Mouse (Mus musculus) R1 (cell line): ENCODE data around the gene Taar9.
"Not testable (repeated sequence)": the region's sequence is repeated elsewhere in the genome, so short reads cannot be mapped to it uniquely, and the experiment has no call there.

Source experiments
- DNase-seq: peaks from one replicate; pipeline ENCODE4 v3.0.0-alpha.2; 2018; ENCODE audit warnings: low read depth, low spot score

Taar9 gene

GRCm38 (mm10) chr10:24109434-24109833, at the start of gene Taar9:
TSS of gene Taar9 (minus strand) at chr10:24109534.
- DNase-seq: not testable (repeated sequence)

- peak; percentile 28 for DNase-seq
Measured at GRCm38 (mm10) chr10:24158470-24159254, 49.3 kb upstream of the Taar9 start.

GRCm38 (mm10) chr10:24150086-24150485, 40.8 kb upstream of the Taar9 start:
- no peak for DNase-seq

GRCm38 (mm10) chr10:24149135-24149781, 39.9 kb upstream of the Taar9 start, which contains the start of gene Stx7:
TSS of gene Stx7 (plus strand) at chr10:24149302.
- peak; percentile 91 for DNase-seq

- DNase-seq: no peak
Measured at GRCm38 (mm10) chr10:24142735-24143134, 33.4 kb upstream of the Taar9 start.

DNA sequence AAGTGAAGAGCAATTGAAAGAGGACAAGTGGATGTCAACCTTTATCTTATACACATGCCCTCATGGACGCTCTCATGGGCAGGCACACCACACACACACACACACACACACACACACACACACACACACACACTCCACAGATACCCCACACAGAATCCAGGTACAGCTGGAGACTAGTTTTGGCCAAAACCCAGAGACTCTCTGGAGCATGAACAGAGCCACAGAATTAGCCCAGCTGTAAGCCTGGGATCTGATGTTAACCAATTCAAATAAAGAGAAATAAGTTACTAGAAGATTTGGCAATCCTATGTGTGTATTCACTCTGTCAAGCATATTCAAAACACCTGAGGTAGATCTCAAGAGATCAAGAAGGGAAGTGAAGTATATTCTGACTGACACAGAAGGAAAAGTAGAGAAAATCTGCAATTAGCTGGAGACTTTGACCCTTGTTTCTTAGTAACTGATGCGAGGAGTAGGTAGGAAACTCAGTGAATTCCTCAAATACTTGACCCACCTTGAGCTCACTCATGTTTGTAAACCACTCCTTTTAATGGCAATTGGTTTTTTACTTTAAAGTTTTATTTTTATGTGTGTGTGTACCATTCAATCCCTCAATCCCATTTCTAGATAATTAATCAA, 29.4 kb upstream of the Taar9 start:
- DNase-seq: no peak

GRCm38 (mm10) chr10:24134071-24134645, 24.8 kb upstream of the Taar9 start:
- DNase-seq: no peak

DNA sequence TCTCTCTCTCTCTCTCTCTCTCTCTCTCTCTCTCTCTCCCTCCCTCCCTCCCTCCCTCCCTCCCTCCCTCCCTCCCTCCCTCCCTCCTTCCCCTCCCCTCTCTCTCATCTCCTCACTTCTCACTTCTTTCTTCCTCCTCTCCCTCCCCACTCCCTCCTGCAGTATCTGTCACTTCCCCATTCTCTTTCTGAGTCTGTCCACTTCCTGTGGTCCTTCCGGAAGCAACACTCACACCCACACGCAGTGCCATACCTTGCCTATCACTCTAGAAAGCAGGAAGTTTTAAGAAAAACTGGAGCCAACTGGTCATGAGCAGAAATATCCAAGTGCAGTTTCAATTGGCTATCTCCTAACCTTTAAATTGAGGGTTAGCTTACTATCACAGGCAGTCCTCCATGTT, 23.8 kb upstream of the Taar9 start:
- peak; percentile 26 for DNase-seq

DNA sequence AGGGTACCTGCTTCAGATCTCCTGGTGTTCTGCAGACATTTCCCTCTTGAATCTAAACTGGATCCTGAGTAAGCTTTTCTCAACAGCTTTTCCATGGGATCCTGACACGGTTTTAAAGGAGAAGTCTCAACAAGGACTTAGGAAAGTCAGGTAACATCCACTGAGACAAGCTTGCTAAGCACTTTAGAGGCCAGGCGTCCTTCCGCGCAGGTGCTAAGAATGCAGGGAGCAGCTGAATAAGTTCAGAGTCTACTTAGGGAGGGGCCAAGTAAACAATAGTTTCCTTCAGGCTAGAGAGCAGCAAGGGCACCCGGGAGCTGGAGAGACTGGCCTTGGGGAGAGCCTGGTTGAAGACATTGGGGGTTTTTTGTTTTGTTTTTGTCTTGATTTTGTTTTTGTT, 22.9 kb upstream of the Taar9 start:
- DNase-seq: peak; percentile 91

DNA sequence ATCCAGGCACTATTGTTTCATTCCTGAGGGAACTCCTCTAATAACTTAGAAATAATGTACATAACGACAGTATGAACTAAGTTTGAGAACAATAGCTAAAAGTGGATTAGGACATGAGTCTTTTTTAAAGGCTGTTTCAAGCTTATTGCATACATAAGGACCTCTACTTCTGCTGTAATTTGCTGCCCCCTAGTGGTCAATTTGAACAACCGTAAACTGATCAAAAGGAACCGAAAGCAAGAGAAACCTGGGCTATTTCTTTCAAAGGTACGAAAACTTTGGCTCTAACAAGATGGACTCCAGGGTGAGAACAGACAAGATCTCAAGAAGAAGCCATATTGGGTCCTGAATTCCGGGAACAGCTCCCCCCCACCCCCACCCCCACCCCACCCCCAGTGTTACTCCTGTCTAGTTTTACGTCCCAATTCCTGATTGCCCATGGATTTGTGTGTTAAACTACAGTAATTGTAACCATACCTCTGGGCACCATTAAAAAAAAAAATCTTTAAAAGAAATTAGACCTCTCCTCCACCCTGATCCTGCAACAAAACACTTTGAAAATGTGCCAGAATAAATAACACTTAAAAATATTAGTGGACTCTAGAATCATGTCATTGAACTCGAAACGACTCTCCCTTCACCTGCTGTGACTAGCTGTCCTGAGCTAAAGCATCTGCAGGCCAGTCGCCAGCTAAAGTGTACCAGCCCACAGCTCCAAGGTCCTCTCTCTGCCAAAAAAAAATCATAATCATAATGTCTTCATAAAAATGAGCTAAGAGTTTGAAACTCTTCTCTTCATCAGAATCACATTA, 22.3 kb upstream of the Taar9 start:
- DNase-seq: peak; percentile 91

- peak; percentile 67 for DNase-seq
Measured at GRCm38 (mm10) chr10:24111116-24111778, 1.9 kb upstream of the Taar9 start.

GRCm38 (mm10) chr10:24108236-24108635, 1.1 kb downstream of the Taar9 start:
- no peak for DNase-seq

- DNase-seq: no peak
Measured at GRCm38 (mm10) chr10:24107747-24108146, 1.6 kb downstream of the Taar9 start.

- DNase-seq: not testable (repeated sequence)
Measured at GRCm38 (mm10) chr10:24103299-24103698, 6.0 kb downstream of the Taar9 start.

- not testable (repeated sequence) for DNase-seq
Measured at GRCm38 (mm10) chr10:24101812-24102211, 7.5 kb downstream of the Taar9 start, which contains the start of gene Taar8c. TSS of gene Taar8c (minus strand) at chr10:24101912.

- DNase-seq: not testable (repeated sequence)
Measured at GRCm38 (mm10) chr10:24097010-24097409, 12.3 kb downstream of the Taar9 start.

DNA sequence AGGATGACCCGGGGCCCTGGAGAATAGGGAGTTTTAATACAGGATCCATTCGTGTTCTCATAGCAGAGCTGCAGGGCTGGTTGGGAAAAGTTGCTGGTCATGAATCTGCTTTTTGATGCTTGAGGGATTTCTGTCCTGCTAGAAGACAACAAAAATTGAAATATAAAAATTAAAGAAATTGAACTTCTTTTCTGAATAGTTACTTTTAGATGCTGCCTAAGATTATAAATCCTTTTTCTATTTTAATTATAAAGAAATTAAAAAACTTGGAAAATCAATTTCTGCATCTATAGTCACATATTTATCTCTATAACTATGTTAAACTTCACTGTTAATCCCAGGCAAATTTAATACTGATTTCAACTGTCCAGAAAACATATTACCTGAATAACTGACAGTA, 17.1 kb downstream of the Taar9 start, which contains the start of gene Taar8b:
TSS of gene Taar8b (minus strand) at position 101 of the 400 bp plus-strand sequence.
- no peak for DNase-seq

GRCm38 (mm10) chr10:24087168-24087567, 22.2 kb downstream of the Taar9 start:
- no peak for DNase-seq

- DNase-seq: no peak
Measured at GRCm38 (mm10) chr10:24086555-24086954, 22.8 kb downstream of the Taar9 start.

GRCm38 (mm10) chr10:24085936-24086335, 23.4 kb downstream of the Taar9 start:
- peak; percentile 60 for DNase-seq
